Mouse (Mus musculus) kidney, adult 2 months (tissue): ENCODE measurements around the gene Vsir. TPM values are rescaled to one million over a fixed set of nuclear protein-coding genes. Genes with fewer than 3 reads are reported as not detected.

ENCODE experiments used
- DNase-seq: peaks from one replicate; pipeline ENCODE4 v3.0.0; 2021
- H3K27ac ChIP-seq: fragments of 200-500 bp; 2 replicates; pipeline ENCODE4 v1.5.1; 2012; ENCODE audit warnings: low read depth, low read length, control low read depth, inconsistent platforms; ENCODE audit not compliant: insufficient read depth
- H3K27me3 ChIP-seq: fragments of 200-500 bp; replicated peaks from 2 replicates; pipeline ENCODE4 v1.6.1; 2012; ENCODE audit warnings: mild to moderate bottlenecking, moderate library complexity, low read length, inconsistent platforms; ENCODE audit not compliant: control insufficient read depth, insufficient read depth
- H3K36me3 ChIP-seq: fragments of 200-500 bp; 2 replicates; pipeline ENCODE4 v1.6.1; 2012; ENCODE audit warnings: mild to moderate bottlenecking, moderate library complexity, low read length, inconsistent platforms; ENCODE audit not compliant: control insufficient read depth, insufficient read depth
- H3K4me1 ChIP-seq: fragments of 200-500 bp; 2 replicates; pipeline ENCODE4 v1.6.1; 2011; ENCODE audit warnings: low read length; ENCODE audit not compliant: control insufficient read depth, insufficient read depth
- H3K4me3 ChIP-seq: fragments of 200-500 bp; 2 replicates; pipeline ENCODE4 v1.5.1; 2011; ENCODE audit warnings: mild to moderate bottlenecking, low read depth, low read length, control low read depth; ENCODE audit not compliant: insufficient read depth
- CTCF ChIP-seq: fragments of 200-500 bp; conservative IDR thresholded peaks from 2 replicates; pipeline ENCODE4 v1.5.1; 2011; ENCODE audit warnings: low read depth, mild to moderate bottlenecking, control low read depth, low read length, moderate library complexity, mixed read lengths; ENCODE audit not compliant: insufficient read depth, insufficient read length
- POLR2A ChIP-seq: fragments of 200-500 bp; IDR thresholded peaks from one replicate; pipeline ENCODE4 v1.6.1; 2011; ENCODE audit warnings: low read depth, low read length, control low read depth
- WGBS: fragments of 180-500 bp; shearing (Covaris S2); methylation state at CpG from one replicate; pipeline ENCODE4 v1.1.7; 2018; 5-methylcytosine and 5-hydroxymethylcytosine counted together
- polyA plus RNA-seq: library from polyadenylated mRNA; depleted of rRNA; stranded (reverse); fragments of >200 nt; gene quantifications from 2 replicates; pipeline ENCODE4 v1.2.3, GENCODE M21; 2012

The Vsir gene
- polyA plus RNA-seq, 1 experiment, result 20.8 TPM

- WGBS, result 61% methylated on average over 6 of the region's 6 CpGs
Observed at GRCm38 (mm10) chr10:60349056-60349455, 2.4 kb downstream of the Vsir start.

DNA sequence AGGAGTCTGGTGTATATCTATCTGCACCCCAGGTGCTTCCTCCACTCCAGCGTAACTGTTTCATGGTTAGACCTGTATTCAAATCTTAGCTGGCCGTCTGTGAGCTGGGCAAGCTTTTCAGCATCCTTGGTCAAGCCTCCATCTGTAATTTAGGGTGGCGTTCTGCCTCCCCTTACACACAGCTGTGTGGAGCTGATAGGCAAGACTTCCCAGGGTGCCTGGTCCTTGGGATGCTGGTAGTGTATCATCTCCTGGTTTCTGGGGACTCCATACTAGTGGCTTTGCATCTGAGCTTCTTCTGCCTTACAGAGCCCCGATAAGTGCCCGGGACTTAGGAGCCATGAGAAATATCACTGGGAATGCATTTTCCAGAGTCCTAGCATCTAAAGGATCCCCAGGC is 3.0 kb downstream of the Vsir start:
- H3K4me3 ChIP-seq, result no peak overlapping the region
- TF ChIP-seq CTCF (no peak), POLR2A (no peak)

More at GRCm38 (mm10) chr10:60349056-60349455, 2.4 kb downstream of the Vsir start:
- Histone ChIP-seq H3K27ac (peak overlapping the region; percentile 49; the same call in 1 of the 2 replicates), H3K4me1 (0 out of 2 replicates have a peak, but pooled peaks cover 2% of the 10 kb centered on the region), H3K27me3 (no peaks in the 10 kb centered on the region), H3K36me3 (no peaks in the 10 kb centered on the region), H3K4me3 (no peak overlapping the region)
- TF ChIP-seq POLR2A (no peak), CTCF (no peak)
- DNase-seq, result peak; percentile 61

DNA sequence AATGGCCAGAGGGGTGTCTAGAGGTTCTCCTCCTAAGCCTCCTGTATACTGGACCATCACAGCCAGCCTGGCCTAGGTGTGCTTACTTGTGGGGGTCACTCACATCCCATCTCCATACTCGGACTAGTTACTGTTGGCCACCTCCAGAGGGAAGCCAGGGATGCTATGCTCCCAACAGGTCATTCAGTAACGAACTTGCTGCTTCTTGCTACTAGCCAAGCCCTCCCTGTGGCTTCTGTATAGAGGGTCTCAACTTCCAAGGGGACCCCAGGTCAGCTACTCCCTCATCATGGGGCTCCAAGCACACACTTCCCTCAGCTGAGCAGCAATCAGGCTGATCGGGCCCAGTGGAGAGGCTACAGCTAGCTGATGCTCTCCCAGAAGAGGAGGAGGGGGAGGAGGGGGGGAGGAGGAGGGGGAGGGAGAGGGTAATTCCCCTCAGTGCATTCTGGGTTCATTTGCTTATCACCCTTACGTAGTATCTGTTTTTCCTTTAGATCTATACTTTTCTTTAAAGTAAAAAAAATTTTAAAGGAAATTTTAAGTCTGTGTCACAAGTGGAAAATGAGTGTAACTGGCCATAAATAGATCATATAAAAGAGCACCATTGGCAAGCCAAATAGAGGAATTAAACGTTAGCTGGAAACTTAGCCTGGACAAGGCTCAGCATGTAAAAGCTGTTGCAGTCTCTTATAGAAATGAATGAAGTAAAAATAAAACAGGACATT is 3.6 kb downstream of the Vsir start:
- 42% methylated on average over 5 of the region's 5 CpGs for WGBS
- Histone ChIP-seq H3K27me3 (no peaks in the 10 kb centered on the region), H3K4me1 (0 out of 2 replicates have a peak, but pooled peaks cover 2% of the 10 kb centered on the region), H3K4me3 (no peak overlapping the region), H3K36me3 (no peaks in the 10 kb centered on the region), H3K27ac (no peak overlapping the region)
- TF ChIP-seq CTCF (no peak), POLR2A (no peak)
- no peak for DNase-seq

More for the DNA sequence above, 3.0 kb downstream of the Vsir start:
- 0 out of 2 replicates have a peak, but pooled peaks cover 2% of the 10 kb centered on the region for H3K4me1 ChIP-seq
- no peaks in the 10 kb centered on the region for H3K36me3 ChIP-seq
- no peak overlapping the region for H3K27ac ChIP-seq
- no peaks in the 10 kb centered on the region for H3K27me3 ChIP-seq
- DNase-seq, result no peak
- WGBS, result 87% methylated on average over 5 of the region's 5 CpGs

GRCm38 (mm10) chr10:60350805-60351167 is 4.1 kb downstream of the Vsir start:
- 26% methylated on average over 3 of the region's 3 CpGs for WGBS
- no peaks in the 10 kb centered on the region for H3K27me3 ChIP-seq
- peak; percentile 96 for DNase-seq
- H3K36me3 ChIP-seq, result no peaks in the 10 kb centered on the region
- no peak for TF ChIP-seq CTCF
- TF ChIP-seq POLR2A, result no peak
- H3K4me3 ChIP-seq, result no peak overlapping the region
- 0 out of 2 replicates have a peak overlapping the region, but pooled peaks have one; percentile 4 for H3K27ac ChIP-seq
- 0 out of 2 replicates have a peak, but pooled peaks cover 2% of the 10 kb centered on the region for H3K4me1 ChIP-seq

- WGBS, result 30% methylated on average over 3 of the region's 3 CpGs
- H3K27me3 ChIP-seq, result no peaks in the 10 kb centered on the region
- 0 out of 2 replicates have a peak, but pooled peaks cover 2% of the 10 kb centered on the region for H3K4me1 ChIP-seq
- no peak for TF ChIP-seq POLR2A
- TF ChIP-seq CTCF, result no peak
- H3K36me3 ChIP-seq, result no peaks in the 10 kb centered on the region
- H3K27ac ChIP-seq, result peak overlapping the region; percentile 17
- H3K4me3 ChIP-seq, result no peak overlapping the region
- DNase-seq, result no peak
Observed at GRCm38 (mm10) chr10:60351248-60351647, 4.6 kb downstream of the Vsir start.

- Histone ChIP-seq H3K4me3 (no peak overlapping the region), H3K4me1 (no peaks in the 10 kb centered on the region), H3K27ac (peak overlapping the region; percentile 17), H3K27me3 (no peaks in the 10 kb centered on the region), H3K36me3 (no peaks in the 10 kb centered on the region)
- WGBS, result 41% methylated on average over 7 of the region's 7 CpGs
- peak; percentile 86 for DNase-seq
- TF ChIP-seq CTCF (no peak), POLR2A (no peak)
Observed at GRCm38 (mm10) chr10:60351761-60352455, 5.3 kb downstream of the Vsir start.
